Mouse (Mus musculus): ENCODE measurements around the gene Tspan18.

GRCm38 (mm10) chr2:93212865-93213264 lies 121.4 kb downstream of the Tspan18 start:
- no peak for TF ChIP-seq E2F4 (IDR thresholded peaks at IDR 0.05; ENCODE audit: insufficient replicate concordance, low read depth, low read length)
- no peak for TF ChIP-seq CTCF (conservative IDR thresholded peaks at IDR 0.05 in 1 of 2, IDR thresholded peaks at IDR 0.05 in 1 of 2; ENCODE audit: low read depth in 2 of 2, low read length in 2 of 2)
- no peak for TF ChIP-seq POLR2A (IDR thresholded peaks at IDR 0.05; ENCODE audit: low read depth, low read length)
- no peak for TF ChIP-seq NELFE (IDR thresholded peaks at IDR 0.05; ENCODE audit: low read depth, low read length)
- TF ChIP-seq ZC3H11A (IDR thresholded peaks at IDR 0.05; ENCODE audit: low read depth, low read length) = no peak
- TF ChIP-seq EP300 (IDR thresholded peaks at IDR 0.05; ENCODE audit: low read length) = no peak
- no peak for TF ChIP-seq CHD2 (IDR thresholded peaks at IDR 0.05; ENCODE audit: low read length)
- TF ChIP-seq MYC (IDR thresholded peaks at IDR 0.05; ENCODE audit: low read depth, low read length) = no peak
- TF ChIP-seq JUND (conservative IDR thresholded peaks at IDR 0.05; ENCODE audit: low read depth, low read length) = no peak
- no peak for TF ChIP-seq ELF1 (IDR thresholded peaks at IDR 0.05; ENCODE audit: low read depth, low read length)

Measured in CH12.LX (cell line).